Mouse (Mus musculus) thymus, postnatal 0 days (tissue): ENCODE data around the gene Rbfox1. TPM values are rescaled to one million over a fixed set of nuclear protein-coding genes. Genes with fewer than 3 reads are reported as not detected.

Experiments
- DNase-seq: peaks from one replicate; pipeline ENCODE4 v3.0.0-alpha.2; 2015; ENCODE audit warnings: low spot score
- polyA plus RNA-seq: library from polyadenylated mRNA; unstranded; fragments of >200 nt; fragmentation: Nextera tagmentation; extraction: Ambion mirVana; gene quantifications from 2 replicates; pipeline ENCODE4 v1.2.1, GENCODE M21; 2015

Rbfox1 gene
- polyA plus RNA-seq, 1 experiment from 2014 or later: 3.2 TPM

DNA sequence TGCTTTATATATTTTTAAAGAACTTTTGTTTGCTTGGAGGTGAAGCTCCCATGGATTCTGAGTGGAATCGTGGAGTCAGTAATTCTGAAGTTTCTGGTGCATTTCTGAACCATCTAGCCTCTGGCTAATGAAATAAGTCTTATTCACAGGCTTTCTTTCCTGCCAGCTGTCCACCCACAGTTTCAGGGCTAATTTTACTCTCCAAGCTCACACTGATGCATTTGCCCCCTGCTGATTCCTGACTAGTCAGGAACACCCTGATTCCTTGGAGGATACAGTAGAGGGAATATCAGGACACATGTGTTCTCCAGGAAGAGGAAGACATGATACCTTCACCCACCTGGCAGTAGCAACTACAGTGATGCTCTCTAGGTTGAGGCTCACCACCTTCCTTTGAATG, 763.6 kb downstream of the Rbfox1 start:
- DNase-seq: no peak

DNA sequence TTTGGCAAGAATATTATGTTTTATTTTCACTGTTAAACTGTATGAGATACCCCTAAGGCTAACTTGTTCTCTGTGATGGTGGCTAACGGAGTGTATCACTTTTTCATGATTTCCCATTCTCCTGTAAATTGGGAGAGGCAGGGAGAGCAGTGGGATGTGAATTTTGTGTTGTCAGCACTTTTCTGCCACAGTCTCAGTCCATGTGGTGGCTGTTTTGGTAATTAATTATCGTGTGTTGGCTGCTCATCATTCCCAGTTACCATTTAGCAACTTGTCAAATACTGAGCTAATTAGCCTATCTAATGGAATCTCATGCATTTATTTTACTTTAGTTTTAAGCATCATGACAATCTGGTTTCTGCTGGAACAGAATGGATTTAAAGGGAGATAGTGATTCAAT, 773.4 kb downstream of the Rbfox1 start:
- DNase-seq: no peak

DNA sequence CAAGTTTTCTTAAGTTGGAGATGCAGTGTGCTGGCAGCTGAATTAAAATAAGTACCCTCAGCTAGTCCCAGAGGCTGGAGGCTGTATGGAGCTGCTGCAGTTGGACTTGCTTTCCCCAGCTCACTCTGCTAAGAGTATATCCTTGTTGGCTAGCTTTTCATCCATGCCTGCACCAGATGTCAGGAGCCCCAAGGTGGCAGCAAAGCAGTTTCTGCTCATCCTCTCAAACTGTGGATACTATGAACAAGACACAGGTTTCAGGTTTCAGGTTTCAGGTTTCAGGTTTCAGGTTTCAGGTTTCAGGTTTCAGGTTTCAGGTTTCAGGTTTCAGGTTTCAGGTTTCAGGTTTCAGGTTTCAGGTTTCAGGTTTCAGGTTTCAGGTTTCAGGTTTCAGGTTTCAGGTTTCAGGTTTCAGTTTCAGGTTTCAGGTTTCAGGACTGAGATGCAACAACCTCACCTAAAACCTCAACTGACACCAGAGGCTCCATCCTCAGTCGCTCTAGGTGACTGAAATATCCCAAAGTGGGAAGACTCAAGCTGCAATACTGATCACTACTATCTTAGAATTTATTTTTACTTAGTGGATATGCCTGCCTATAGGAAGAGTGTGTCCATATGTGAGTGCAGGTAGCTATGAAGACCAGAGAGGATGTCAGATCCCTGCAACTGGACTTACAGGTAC, 801.1 kb downstream of the Rbfox1 start:
- no peak for DNase-seq

- no peak for DNase-seq
Measured at GRCm38 (mm10) chr16:6704847-6705246, 819.7 kb downstream of the Rbfox1 start.

GRCm38 (mm10) chr16:6712341-6712740, 827.2 kb downstream of the Rbfox1 start:
- DNase-seq: no peak

DNA sequence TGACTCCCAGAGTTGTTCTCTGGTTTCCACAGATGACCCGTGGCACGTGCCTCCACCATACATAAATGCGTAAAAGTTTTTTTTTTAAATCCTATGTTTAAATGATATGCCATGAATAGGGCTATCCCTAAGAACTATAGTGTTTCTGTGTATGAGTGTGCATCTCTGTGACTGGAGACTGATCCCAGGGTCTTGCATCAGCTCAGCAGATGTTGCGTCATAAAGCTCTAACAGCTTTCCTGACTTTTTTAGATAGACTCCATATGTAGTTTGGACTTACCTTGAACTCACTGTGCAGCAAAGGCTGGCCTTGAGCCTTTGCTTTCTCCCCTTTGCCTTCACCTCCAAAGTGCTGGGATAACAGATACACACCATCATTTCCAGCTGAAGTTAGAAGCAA, 830.1 kb downstream of the Rbfox1 start:
- no peak for DNase-seq

DNA sequence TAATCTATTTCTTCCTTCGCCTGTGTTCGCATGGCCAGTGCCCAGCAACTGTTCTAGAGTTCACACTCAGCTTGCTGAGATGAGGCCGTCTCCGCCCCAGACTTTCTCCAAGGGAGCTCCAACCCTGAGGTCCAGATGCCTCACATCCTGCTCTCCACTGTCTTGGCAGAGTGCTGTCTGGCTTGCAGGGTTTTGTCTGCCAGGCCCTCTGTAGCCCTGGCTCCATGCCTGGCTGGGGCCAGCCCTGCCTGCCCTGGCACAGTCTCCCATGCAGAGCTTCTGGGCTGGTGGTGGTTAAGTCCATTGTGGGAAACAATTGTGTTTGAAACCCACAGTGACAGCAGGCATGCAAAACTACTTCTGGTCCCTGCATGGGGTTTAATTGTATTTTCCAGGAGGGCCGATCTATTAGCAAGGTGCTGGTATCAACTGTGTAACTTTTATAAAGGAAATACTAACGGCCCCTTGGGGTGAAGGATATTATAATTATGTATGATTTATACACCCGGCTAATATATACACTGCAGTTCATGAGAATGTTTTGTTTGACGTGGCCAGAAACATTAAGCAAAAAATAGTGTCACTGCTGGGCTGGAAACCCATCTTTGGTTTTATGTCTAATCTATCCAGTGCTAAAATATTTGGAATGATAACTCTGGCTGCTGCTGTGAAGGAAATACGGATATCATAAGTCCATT, 831.2 kb downstream of the Rbfox1 start:
- no peak for DNase-seq

DNA sequence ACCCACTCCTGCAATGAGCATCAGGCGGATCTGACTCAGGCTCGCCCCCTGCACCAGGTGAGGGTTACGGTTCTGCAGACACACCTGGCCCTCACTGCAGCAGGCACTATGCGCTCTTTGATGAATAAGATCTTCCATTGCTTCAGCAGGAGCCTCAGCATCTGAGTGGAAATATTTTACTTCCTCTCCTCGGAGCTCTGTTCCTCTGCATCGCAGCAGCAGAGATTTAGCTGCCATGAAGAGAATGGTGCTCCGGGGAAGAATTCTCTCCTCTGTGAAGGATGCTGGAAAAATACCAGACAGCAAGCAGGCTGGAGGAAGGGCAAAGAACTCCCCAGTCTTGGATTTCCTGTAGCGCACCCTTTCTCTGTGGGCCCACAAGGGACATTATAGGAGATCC, 833.9 kb downstream of the Rbfox1 start:
- DNase-seq: no peak

DNA sequence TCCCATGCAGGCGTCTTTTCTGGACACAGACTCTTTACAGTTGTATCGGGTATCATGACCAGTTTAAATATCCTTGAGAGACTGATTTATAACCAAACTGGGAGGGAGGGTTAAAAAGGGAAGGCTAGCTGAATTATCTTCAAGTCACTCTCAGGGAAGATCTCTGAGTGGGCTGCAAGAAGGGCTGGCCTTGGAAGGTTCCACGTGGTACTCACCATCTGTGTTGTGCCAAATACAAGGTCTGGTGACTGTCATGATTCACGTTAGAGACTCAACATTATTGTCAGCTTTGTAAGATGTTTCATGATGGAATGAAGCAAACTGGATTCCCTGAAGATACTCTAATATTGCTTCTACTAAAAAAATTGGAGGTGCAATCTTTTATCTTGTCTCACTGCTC, 847.5 kb downstream of the Rbfox1 start:
- DNase-seq: no peak

GRCm38 (mm10) chr16:6733427-6733826, 848.3 kb downstream of the Rbfox1 start:
- DNase-seq: no peak

GRCm38 (mm10) chr16:6736566-6736965, 851.4 kb downstream of the Rbfox1 start:
- no peak for DNase-seq

- DNase-seq: no peak
Measured at GRCm38 (mm10) chr16:6736998-6737397, 851.8 kb downstream of the Rbfox1 start.

GRCm38 (mm10) chr16:6746116-6746515, 861.0 kb downstream of the Rbfox1 start:
- no peak for DNase-seq

DNA sequence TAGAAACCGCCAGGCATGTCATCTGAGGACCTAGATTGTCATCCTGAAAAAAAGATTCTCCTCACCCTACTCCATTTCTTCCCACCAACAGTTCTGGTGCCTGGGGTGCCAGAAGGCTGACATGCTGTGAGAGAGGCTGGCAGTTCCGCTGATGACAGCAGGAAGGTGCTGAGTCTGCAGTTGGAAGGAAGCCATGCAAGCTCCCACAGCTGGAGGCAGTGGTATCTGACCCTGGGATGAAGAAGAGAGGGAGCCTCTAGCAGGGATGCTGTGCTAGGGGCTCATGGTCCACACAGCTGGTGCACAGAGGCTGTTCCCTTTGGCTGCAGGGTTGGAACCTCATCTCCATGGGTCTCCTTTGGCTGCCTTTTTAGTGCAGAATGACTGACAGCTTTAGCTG, 865.3 kb downstream of the Rbfox1 start:
- DNase-seq: no peak

GRCm38 (mm10) chr16:6754847-6755246, 869.7 kb downstream of the Rbfox1 start:
- no peak for DNase-seq

DNA sequence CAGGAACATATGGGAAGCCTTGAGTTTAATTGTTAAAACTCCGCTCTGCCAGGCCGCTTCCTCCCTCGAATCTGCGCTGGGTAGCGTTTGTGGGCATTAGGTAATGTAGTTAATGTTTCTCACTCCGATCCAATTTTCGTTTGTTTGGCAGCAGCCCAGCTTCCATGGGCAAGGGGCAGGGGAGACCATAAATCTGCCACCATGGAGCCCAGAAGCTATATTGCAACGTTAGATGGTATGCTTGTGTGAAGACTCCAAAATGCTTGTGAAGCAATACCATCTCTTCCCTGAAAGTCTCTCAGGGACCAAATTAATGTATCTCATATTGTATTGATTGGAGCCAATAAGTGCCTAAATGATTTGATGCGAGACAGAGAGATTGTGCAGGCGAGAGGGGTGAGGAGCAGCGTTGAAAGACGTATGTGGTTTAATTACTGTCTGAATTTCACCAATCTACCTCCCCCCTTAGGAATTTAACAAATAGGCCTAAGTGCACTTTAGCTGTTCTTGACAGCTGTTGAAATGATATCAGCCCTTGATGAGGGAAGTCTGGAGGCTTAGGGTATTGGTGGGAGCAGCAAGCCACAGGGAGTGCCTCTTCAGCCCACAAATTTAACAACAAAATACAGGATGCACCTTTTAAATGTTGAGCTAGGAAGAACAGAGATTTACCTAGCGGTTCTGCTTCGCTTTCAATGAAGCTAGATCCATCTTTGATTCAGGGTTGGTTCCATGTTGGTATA, 884.5 kb downstream of the Rbfox1 start:
- no peak for DNase-seq

- no peak for DNase-seq
Measured at GRCm38 (mm10) chr16:6777506-6778185, 892.5 kb downstream of the Rbfox1 start.

- no peak for DNase-seq
Measured at GRCm38 (mm10) chr16:6784144-6784543, 899.0 kb downstream of the Rbfox1 start.

DNA sequence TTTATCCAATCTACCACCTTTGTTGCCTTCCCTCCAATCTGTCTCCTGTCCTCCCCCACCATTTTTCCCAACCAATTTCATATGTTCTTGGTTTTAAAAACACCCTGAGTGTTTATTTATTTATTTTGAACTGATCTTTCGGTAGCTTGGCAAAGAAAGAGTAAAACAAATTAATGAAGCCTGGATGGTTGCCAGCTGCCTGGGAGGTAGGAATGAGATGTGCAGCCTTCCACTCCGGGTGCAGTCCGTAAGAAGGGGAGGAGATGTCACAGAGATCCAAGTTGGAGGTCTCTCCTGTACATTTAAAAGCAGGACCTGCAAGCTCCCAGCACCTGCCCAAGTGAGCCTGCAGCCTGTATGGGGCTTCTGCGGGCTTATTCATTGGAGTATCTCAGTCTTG, 899.9 kb downstream of the Rbfox1 start:
- no peak for DNase-seq

GRCm38 (mm10) chr16:6791218-6791617, 906.1 kb downstream of the Rbfox1 start:
- no peak for DNase-seq

GRCm38 (mm10) chr16:6791655-6792054, 906.5 kb downstream of the Rbfox1 start:
- no peak for DNase-seq

- DNase-seq: no peak
Measured at GRCm38 (mm10) chr16:6806246-6806645, 921.1 kb downstream of the Rbfox1 start.
